Mouse (Mus musculus) small intestine, adult 2 months (tissue): ENCODE results near the gene Tdgf1. TPM values are rescaled to one million over a fixed set of nuclear protein-coding genes. Genes with fewer than 3 reads are reported as not detected.

ENCODE experiments used
- H3K27ac ChIP-seq: fragments of 200-500 bp; 2 replicates; pipeline ENCODE4 v1.5.1; 2012; ENCODE audit warnings: low read depth, low read length, control low read depth, inconsistent platforms; ENCODE audit not compliant: insufficient read depth
- H3K27me3 ChIP-seq: fragments of 200-500 bp; 2 replicates; pipeline ENCODE4 v1.6.1; 2012; ENCODE audit warnings: mild to moderate bottlenecking, moderate library complexity, low read length, inconsistent platforms; ENCODE audit not compliant: control insufficient read depth, insufficient read depth
- H3K36me3 ChIP-seq: fragments of 200-500 bp; 2 replicates; pipeline ENCODE4 v1.6.1; 2012; ENCODE audit warnings: mild to moderate bottlenecking, low read length, control low read depth, inconsistent platforms; ENCODE audit not compliant: control insufficient read depth, insufficient read depth
- H3K4me1 ChIP-seq: fragments of 200-500 bp; 2 replicates; pipeline ENCODE4 v1.6.1; 2012; ENCODE audit warnings: low read length, inconsistent platforms, mixed read lengths; ENCODE audit not compliant: control insufficient read depth, insufficient read depth, insufficient read length
- H3K4me3 ChIP-seq: fragments of 200-500 bp; 2 replicates; pipeline ENCODE4 v1.5.1; 2012; ENCODE audit warnings: low read depth, mild to moderate bottlenecking, control low read depth, inconsistent platforms, low read length, moderate library complexity
- CTCF ChIP-seq: fragments of 200-500 bp; IDR thresholded peaks from 2 replicates; pipeline ENCODE4 v1.5.1; 2012; ENCODE audit warnings: low read depth, mild to moderate bottlenecking, control low read depth, inconsistent platforms, low read length, moderate library complexity, mixed read lengths; ENCODE audit not compliant: insufficient replicate concordance, insufficient read length; ENCODE audit errors: extremely low read depth
- POLR2A ChIP-seq: fragments of 200-500 bp; IDR thresholded peaks from 2 replicates; pipeline ENCODE4 v1.6.1; 2012; ENCODE audit warnings: low read depth, mild to moderate bottlenecking, control low read depth, inconsistent platforms, low read length, moderate library complexity
- WGBS: fragments of 180-500 bp; shearing (Covaris S2); methylation state at CpG from one replicate; pipeline ENCODE4 v1.1.7; 2018; 5-methylcytosine and 5-hydroxymethylcytosine counted together
- polyA plus RNA-seq: library from polyadenylated mRNA; depleted of rRNA; stranded (reverse); fragments of >200 nt; gene quantifications from 2 replicates; pipeline ENCODE4 v1.2.3, GENCODE M21; 2012

The Tdgf1 gene
- polyA plus RNA-seq, 1 experiment, result not detected

DNA sequence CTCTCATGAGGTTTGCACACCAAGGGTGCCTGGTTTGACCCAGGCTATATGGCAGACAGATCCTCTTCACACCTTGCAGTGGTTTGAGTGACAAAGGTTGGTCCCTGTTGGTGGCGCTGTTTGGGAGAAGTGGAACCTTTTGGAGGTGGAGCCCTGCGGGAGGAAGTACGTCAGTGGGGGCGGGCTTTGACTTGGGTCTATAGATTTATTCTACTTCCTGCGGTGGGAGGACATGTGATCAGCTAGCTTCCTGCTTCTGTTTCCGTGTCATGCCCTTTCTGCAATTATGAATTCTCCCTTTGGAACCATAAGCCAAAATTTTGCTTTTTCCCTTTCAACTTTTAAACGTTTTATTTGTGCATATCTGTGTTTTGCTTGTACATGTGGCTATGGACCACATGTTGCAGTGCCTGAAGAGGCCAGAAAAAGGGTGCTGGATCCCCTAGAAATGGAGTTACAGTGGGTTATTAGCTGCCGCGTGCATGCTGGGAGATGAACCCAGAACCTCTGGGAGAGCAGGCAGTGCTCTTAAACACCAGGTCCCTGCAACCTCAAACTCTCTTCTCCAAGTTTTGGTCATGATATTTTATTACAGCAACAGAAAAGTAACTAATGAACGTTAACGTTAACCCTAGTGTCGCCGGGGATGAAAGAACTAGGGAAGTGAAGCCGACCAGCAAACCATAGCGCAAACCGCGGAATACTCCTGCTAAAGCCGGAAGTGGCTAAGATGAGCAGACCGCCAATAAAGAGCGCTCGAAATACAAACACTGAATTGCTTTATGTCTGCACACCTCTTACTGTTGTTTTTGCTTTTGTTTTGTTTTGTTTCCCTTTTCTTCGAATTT, 19.3 kb upstream of the Tdgf1 start:
- Histone ChIP-seq H3K4me1 (no peaks in the 10 kb centered on the region), H3K27ac (no peak overlapping the region), H3K36me3 (no peaks in the 10 kb centered on the region), H3K27me3 (no peaks in the 10 kb centered on the region), H3K4me3 (no peak overlapping the region)
- 87% methylated on average over 22 of the region's 22 CpGs for WGBS
- TF ChIP-seq CTCF (no peak), POLR2A (no peak)

DNA sequence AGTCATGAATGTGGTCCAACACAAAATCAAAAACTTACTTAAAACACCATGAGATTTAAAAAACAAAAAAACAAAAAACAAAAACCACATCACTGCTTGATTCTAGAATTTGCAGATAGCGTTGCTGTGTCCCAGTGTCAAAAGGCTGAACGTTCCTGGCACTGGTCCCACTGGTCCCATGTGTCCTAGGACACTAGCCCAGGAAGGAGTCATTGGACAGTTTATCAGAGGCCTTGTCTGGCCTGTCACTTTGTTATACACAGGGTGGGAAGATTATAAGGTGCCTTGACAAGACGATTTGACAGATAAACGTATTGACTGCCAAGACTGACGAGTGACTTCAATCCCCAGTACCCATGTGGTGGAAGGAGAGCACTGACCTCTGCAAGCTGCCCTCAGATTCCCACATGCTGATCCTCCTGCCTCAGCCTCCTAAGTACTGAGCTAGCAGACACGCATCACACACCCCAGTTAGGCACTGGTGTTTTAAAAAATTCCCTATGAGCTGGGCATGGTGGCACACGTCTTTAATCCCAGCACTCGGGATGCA, 17.7 kb upstream of the Tdgf1 start:
- Histone ChIP-seq H3K4me1 (no peaks in the 10 kb centered on the region), H3K36me3 (no peaks in the 10 kb centered on the region), H3K4me3 (no peak overlapping the region), H3K27ac (no peak overlapping the region), H3K27me3 (no peaks in the 10 kb centered on the region)
- TF ChIP-seq CTCF, result no peak
- 80% methylated on average over 8 of the region's 8 CpGs for WGBS

DNA sequence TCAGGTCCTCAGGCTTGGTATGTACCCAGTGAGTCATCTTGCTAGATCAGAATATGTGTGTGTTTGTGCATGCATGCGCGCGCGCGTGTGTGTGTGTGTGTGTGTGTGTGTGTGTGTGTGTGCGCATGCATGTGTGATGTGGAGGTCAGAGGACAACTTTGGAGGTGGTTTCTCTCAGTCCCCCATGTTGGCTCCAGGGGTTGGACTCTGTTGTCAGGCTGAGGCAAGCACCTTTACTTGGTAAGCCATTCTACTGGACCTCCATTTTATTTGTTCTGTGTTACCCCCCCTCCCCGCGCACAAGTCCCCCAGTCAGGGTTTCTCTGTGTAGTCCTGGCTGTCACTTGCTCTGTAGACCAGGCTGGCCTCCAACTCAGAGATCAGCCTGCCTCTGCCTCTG, 15.4 kb upstream of the Tdgf1 start:
- TF ChIP-seq POLR2A, result no peak
- TF ChIP-seq CTCF, result no peak
- no peak overlapping the region for H3K4me3 ChIP-seq
- H3K4me1 ChIP-seq, result no peaks in the 10 kb centered on the region
- H3K27ac ChIP-seq, result no peak overlapping the region
- WGBS, result 99% methylated on average over 8 of the region's 8 CpGs
- no peaks in the 10 kb centered on the region for H3K27me3 ChIP-seq
- H3K36me3 ChIP-seq, result no peaks in the 10 kb centered on the region

DNA sequence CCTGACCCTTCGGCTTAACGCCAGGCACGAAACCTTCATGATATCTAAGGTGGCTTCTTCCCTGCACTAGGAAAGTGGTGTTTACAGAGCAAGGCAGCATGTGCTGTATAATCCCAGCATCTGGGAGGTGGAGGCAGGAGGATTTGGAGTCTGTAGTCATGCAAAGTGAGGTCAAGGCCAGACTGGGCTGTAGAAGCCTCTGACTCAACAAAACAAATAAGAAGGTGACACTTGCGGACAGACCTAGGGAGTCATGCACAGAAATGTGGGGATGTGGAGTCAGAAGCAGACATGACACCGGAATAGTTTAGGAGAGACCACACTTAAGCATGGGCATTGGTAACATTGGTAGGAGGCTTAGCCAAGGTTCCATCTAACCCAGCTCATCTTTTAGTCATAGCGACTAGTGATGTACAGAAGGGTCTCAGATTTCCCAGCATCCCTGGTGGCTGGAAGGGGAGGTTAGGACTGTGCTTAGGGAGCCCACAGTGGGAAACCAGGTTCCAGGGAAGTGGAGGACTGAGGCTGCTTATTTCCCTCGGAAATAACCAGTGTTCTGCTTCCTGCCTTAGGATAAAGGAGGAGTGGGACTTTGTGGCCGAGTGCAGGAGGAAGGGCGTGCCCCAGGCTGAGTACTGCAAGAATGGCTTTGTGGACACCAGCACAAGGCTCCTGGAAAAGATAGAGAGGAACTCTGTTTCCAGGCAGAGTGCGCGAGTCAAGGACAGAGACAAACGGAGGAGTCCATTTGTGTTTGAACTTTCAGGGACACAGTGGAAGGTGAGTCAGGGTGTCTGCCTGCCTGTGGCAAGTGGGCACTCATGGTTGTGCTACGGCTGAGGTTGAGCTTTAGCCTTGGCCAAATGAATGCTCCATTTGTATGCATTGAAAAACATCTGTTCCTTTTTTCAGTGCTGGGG, 14.5 kb upstream of the Tdgf1 start:
- no peaks in the 10 kb centered on the region for H3K4me1 ChIP-seq
- WGBS, result 79% methylated on average over 13 of the region's 13 CpGs

DNA sequence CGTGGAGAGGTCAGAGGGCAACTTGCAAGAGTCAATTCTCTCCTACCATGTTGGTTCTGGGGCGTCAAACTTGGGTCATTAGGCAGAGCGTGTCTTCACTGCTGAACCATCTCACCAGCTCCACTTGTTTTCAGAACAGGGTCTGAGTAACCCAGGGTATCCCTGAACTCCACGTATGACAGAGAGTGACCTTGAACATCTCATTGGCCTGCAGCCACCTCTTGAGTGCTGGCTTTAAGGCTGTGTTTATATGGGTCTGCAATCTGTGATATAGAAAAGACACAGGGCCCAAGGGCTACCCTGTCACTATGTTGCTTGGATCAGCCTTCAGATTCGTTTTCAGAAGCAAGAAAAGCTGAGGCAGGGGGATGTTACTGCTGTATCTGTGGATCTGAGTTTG, 13.7 kb upstream of the Tdgf1 start:
- Histone ChIP-seq H3K4me3 (no peak overlapping the region), H3K36me3 (no peaks in the 10 kb centered on the region), H3K27ac (no peak overlapping the region), H3K27me3 (no peaks in the 10 kb centered on the region), H3K4me1 (no peaks in the 10 kb centered on the region)
- 57% methylated on average over 5 of the region's 5 CpGs for WGBS
- no peak for TF ChIP-seq POLR2A
- no peak for TF ChIP-seq CTCF

More for the DNA sequence above, 14.5 kb upstream of the Tdgf1 start:
- H3K36me3 ChIP-seq, result no peaks in the 10 kb centered on the region
- no peak overlapping the region for H3K27ac ChIP-seq
- no peaks in the 10 kb centered on the region for H3K27me3 ChIP-seq
- H3K4me3 ChIP-seq, result no peak overlapping the region
- TF ChIP-seq POLR2A (no peak), CTCF (no peak)

DNA sequence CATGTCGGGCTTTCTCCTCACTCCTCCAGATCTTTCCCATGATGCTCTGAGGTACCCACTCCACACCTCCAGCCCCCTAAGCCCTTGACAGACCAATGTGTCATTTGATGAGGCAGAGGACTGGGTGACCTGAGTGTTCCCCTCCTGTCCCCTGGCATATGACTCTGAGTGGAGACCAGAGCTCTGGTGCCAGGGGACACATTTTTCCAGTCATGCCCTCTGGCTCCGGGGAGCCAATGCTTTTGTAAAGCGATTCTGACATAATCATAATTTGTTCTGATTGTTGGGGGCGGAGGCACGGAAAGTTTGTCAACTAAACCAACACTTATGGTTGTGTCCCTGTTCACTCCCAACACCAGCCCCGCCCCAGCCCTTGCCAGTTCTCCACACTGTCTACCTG, 10.0 kb upstream of the Tdgf1 start:
- WGBS, result 81% methylated on average over 6 of the region's 6 CpGs
- no peak overlapping the region for H3K27ac ChIP-seq
- TF ChIP-seq CTCF (no peak), POLR2A (no peak)
- H3K4me1 ChIP-seq, result no peaks in the 10 kb centered on the region
- no peak overlapping the region for H3K4me3 ChIP-seq
- H3K27me3 ChIP-seq, result 0 out of 2 replicates have a peak, but pooled peaks cover 4% of the 10 kb centered on the region
- no peaks in the 10 kb centered on the region for H3K36me3 ChIP-seq

DNA sequence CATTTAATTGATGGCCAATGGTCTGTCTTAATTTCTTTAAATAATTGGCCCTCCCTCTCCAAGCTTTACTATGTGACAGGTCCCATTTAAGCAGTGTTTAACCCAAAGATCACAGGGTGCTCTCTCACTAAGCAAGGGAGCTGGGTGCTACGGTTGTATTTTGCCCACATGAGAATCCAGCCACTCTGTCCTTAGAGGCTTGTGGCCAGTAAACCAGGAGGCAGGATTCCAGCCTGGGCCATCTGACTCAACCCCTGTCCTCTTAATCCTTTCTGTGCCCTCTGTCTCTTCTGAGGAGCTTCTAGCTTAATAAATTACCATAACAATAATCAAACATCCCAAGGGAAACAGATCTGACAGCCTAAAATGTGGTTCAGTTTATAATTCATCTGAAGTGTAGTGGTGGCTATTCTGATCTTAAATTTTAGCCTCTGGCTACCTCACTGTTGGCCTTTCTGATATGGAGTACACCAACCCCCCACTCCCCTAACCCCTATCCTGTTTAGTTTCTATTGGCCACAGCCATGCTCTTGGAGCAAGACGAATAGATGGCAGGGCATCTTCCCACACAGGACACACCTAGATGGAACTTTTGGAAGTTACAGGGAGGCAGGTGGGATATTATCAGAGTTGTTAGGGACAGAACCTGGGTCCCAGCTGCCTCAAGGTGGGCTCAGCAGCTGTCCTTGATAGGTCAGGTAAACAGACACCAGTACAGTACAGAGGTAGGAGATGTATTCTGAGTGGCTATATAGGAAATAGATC, 8.9 kb upstream of the Tdgf1 start:
- Histone ChIP-seq H3K27me3 (0 out of 2 replicates have a peak, but pooled peaks cover 4% of the 10 kb centered on the region), H3K27ac (no peak overlapping the region), H3K4me3 (no peak overlapping the region), H3K4me1 (no peaks in the 10 kb centered on the region), H3K36me3 (no peaks in the 10 kb centered on the region)
- TF ChIP-seq CTCF (no peak), POLR2A (no peak)
- 56% methylated on average over 2 of the region's 2 CpGs for WGBS
